Mouse (Mus musculus): ENCODE results near the gene Sh3rf3.

Gene Sh3rf3

GRCm38 (mm10) chr10:58915301-58916245 is 102.4 kb downstream of the Sh3rf3 start:
- DNase-seq (ENCODE audit: low read depth, low spot score) = no peak

DNA sequence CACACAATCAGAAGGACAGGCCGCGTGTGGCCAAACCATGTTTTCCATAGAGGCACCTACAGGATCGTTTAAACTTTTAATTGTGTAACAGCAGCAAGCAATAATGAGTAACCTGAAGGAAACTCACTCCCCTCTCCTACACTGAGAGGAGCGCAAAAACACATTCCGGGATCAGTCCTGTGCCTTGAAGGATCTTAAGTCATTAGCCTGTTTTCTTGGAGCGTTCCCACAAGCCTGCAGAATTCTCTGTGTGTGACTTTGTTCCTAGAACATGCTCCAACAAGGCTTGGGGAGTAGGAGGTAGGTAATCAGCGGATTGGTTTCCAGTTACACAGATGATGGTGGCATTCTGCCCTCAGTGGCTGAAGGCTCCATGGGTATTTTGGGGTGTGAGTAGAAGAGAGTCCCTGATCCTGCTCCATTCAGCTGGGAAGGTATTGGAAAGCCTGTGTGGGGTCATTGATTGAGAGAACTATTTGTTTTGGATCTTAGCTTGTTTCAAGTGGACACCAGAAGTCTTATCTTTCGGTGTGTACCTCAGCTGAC is 108.6 kb downstream of the Sh3rf3 start:
- DNase-seq (ENCODE audit: low read depth, low spot score) = no peak

GRCm38 (mm10) chr10:58922216-58922829 is 109.2 kb downstream of the Sh3rf3 start:
- DNase-seq (ENCODE audit: low read depth, low spot score) = no peak

DNA sequence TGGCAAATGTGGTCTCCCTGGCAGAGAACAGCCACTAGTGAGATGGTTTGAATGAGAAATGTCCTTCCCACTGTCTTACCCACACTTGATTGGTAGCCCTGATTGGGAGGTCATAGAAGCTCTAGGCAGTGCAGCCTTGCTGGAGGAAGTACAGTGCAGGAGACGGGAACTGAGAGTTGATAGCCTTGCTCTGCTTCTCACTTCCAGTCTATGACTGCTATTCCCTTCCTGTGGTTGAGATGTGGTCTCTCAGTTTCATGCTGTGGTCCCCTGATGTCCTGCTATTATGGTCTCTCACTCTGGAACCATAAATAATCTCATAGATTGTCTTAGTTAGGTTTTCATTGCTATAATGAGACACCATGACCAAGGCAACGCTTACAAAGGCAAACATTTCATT is 109.8 kb downstream of the Sh3rf3 start:
- DNase-seq (ENCODE audit: low read depth, low spot score) = no peak

- DNase-seq (ENCODE audit: low read depth, low spot score) = peak; percentile 83
These were observed 113.4 kb downstream of the Sh3rf3 start for GRCm38 (mm10) chr10:58926578-58926977.

DNA sequence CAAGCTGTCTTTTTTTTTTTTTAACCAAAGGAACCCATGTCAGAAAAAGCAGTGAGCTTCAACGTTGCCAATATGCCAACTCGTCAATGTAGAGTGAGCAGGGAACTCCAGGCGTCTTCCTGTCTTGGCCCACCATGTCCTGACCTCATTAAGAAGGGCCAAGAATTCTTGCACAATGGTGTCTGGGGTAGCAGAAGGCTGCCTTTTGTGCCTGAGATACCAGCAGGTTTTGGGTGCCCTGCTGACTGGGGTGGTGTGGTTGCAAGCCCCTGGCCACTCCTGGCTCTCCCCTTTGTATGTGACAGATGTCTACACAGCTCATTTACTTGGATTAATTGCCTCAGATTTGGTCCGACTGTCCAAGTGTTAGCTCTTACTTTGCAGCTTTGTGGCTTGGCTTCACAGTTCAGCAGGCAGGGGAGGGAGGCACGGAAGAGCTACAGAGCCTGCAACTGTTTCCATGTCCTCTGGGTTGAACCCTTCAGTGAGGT is 115.8 kb downstream of the Sh3rf3 start:
- no peak for DNase-seq (ENCODE audit: low read depth, low spot score)

GRCm38 (mm10) chr10:58932151-58932773 is 119.1 kb downstream of the Sh3rf3 start:
- peak; percentile 49 for DNase-seq (ENCODE audit: low read depth, low spot score)

GRCm38 (mm10) chr10:58935606-58936005 is 122.4 kb downstream of the Sh3rf3 start:
- peak; percentile 50 for DNase-seq (ENCODE audit: low read depth, low spot score)

DNA sequence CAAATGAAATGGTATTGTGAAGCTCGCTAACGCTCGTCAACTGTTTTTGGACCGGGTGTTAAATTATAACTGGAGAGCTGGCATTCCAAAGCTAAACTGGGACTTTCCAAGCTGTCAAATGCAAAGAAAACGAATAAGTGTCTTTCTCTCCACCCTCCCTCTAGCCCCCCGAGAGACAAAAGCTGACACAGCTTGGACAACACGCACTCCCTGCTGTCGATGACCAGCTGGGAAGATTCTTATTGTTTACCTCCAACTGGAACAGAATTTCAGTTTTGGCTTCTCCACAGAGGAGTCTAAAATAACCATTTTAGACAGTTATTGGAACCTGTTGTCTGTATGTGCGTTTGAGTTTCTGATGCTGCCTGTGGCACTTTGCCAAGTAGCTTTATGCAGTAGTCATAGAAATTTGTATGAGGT is 123.3 kb downstream of the Sh3rf3 start:
- peak; percentile 66 for DNase-seq (ENCODE audit: low read depth, low spot score)

DNA sequence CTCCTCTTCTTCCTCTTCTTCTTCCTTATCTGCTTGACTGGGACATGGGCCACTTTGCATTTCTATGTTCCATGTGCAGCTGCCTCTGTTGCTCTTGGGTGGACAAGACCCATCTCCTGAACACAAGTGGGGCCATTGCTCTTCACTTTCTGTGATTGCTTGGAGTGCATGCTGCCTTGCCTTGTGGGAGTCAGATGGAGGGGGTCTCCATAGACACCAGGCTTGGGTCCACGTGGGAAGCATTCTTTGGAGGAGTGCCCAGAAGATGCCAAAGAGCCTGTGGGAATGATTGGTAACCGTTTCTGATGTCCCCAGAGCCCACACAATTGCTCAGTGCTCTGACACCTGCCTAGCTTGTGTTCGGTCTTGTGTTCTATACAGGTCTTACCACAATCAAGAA is 124.4 kb downstream of the Sh3rf3 start:
- peak; percentile 45 for DNase-seq (ENCODE audit: low read depth, low spot score)

DNA sequence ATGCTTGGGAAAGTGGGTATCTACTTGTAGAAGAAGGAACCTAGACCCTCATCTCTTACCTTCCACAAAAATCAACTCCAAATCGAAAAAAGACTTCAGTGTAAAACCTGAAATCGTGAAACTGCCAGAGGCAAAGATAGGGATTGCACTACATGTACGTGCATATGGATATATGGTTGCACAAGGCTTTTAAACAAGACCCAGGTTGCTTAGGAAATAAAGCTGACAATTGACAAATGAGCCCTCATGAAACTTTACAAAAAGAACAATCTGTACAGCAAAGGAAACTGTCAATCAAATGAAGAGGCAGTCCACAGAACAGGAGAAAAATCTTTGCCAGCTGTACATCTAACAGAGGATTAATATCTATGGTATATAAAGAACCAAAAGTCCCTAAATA is 129.7 kb downstream of the Sh3rf3 start:
- DNase-seq (ENCODE audit: low read depth, low spot score) = no peak

DNA sequence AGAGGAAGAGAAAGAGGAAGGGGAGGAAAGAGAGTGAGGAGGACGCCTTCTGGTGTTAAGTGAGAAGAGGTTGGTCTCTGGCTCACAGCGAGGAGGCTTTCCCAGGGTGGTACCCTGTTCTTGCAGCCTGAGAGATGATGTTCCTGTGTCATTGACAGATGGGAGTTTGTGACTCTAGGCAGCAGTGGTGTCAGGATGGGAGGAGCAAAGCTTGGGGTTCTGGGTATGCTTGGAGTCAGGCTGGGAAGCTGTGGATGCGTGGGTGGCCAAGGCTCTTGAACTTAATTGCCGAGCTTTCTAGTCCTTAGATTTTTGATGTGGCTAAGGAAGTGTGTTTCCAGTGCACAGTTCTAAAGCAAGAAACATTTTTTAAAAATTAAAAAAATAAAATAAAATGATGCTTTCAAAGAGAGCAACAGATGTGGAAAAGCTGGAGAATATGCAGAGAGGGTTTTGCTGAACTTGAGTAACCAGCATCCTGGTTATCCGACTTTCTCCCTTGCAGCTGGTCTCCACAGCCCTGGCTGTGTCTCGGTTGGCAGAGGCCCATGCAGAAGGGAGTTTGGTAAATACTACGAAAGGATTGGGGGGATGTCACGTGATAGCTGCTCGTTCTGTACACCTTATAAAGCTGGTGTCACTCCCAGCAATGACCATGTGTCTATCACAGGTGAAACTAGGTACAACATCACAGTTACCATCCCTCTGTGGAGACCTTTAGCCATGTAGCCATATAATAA is 130.7 kb downstream of the Sh3rf3 start:
- peak; percentile 52 for DNase-seq (ENCODE audit: low read depth, low spot score)

DNA sequence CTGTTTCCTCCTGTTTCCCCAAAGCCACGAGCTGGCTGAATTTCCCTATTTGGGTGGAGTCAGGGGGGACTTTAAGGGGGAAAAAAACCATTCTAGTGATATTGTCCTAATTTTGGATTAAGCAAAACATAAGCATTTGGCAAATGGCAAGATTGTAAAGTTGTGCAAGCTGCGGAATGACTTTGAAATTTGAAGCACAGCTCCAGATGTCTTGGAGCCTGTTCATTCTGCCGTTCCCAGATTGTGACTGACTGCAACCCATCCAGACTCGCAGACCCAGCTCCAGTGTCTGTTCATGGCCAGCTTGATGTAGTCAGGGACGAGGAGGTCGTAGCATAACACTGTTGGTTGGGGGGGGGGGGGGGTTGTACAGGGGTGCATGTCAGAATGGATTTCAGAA is 131.8 kb downstream of the Sh3rf3 start:
- peak; percentile 37 for DNase-seq (ENCODE audit: low read depth, low spot score)

- DNase-seq (ENCODE audit: low read depth, low spot score) = no peak
These were observed 136.8 kb downstream of the Sh3rf3 start for GRCm38 (mm10) chr10:58949770-58950638.

GRCm38 (mm10) chr10:58960193-58960592 is 147.0 kb downstream of the Sh3rf3 start:
- no peak for DNase-seq (ENCODE audit: low read depth, low spot score)

DNA sequence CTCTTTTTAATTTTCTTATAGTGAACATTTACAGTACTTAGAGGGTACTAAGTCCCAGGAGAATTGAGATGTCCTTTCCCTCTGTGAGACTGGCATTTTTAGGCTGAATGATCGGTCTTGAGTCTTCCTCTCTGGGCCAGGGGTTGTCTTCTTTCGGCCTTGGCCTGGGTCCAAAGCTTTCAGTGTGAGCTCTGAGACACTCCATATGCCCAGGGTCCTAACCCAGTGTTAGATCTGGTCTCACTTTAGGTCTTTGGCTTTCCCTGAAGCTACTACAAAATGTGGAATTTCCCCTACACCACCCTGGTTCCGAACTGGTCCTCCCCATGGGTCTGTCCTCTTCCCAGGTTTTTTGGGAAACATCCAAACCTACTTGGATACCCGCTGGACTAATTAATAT is 155.1 kb downstream of the Sh3rf3 start:
- DNase-seq (ENCODE audit: low read depth, low spot score) = no peak

GRCm38 (mm10) chr10:58969351-58969750 is 156.2 kb downstream of the Sh3rf3 start:
- DNase-seq (ENCODE audit: low read depth, low spot score) = no peak

DNA sequence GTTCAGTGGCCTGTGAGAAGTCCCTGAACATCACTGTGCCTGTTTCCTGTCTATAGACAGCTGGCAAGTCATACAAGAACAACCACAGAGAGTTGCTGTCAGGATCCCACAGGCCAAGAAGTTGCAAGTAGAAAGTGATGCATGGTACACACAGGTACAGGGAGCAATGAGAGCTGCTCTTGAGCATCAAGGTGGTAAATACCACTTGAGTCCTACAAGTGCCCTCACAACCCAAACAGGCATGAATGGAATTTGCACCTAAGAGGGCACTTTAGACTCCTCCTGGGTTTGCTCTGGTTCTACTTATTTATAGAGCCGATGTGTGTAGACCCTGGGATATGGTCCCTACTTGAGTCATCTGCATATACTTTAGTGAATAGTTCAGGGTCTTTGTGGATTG is 159.0 kb downstream of the Sh3rf3 start:
- no peak for DNase-seq (ENCODE audit: low read depth, low spot score)

DNA sequence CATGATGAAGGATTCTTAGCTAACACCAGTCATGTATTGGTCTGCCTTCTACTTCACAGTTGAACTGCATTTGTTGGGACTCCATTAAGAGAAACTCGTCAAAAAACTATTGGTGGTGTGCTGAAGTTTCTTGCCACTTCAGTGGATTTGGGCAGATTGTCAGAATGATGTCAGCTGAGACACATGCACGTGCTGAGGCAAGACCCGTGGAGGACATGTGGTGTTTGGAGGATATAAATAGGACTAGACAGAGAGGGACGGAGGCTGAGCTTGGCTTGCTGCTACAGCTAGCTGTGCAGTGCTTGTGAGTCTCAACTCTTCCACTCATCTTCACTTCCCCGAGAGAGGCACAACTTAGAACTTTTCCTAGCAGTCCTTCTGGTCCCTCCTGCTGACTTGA is 161.0 kb downstream of the Sh3rf3 start:
- DNase-seq (ENCODE audit: low read depth, low spot score) = no peak

- no peak for DNase-seq (ENCODE audit: low read depth, low spot score)
These were observed 166.3 kb downstream of the Sh3rf3 start for GRCm38 (mm10) chr10:58979320-58979959.

Data from brain, adult 2 months (tissue).